Mouse (Mus musculus): ENCODE data around the gene Zfp687.

Zfp687 gene

DNA sequence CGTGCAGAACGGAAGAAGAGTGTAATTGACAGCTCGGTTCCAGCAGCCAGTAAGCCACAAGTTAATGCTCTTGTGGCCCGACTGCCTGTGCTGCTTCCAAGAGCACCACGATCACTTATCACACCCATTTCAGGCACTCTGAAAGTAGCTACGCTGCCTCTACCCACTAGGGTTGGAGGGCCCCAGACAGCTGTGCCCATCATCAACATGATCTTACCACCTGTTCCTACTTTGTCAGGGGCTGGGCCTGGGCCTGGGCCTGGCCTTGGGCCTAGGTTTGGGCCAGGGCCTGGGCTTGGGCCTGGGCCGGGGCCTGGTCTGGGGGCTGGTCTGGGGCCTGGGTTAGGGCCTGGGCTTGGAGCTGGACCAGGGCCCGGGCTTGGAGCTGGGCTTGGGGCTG lies 57.0 kb downstream of the Zfp687 start:
- DNase-seq: no peak
